Mouse (Mus musculus): ENCODE measurements around the gene Rraga. TPM values are rescaled to one million over a fixed set of nuclear protein-coding genes. Genes with fewer than 3 reads are reported as not detected.
A peak's percentile ranks its signal among the peaks of the same experiment; 100 is the strongest.

The Rraga gene
- total and polyA plus RNA-seq, 3 experiments, result 13.6 to 96.2 (median 38.3) TPM

- Histone ChIP-seq H3K4me1 (ENCODE audit: control insufficient read depth in 1 of 2, insufficient read depth in 2 of 2) (peaks cover 9 to 44% of the 10 kb centered on the region in 2 experiments), H3K4me2 (ENCODE audit: insufficient read depth, low read depth, poor library complexity, severe bottlenecking) (no peak overlapping the region; the same call in 1 of the 2 replicates), H3K9me3 (replicated peaks; ENCODE audit: low read length) (no peaks in the 10 kb centered on the region), H3K27me3 (replicated peaks) (no peaks in the 10 kb centered on the region), H3K36me3 (replicated peaks in 1 of 2; ENCODE audit: control insufficient read depth in 1 of 2, insufficient read depth in 1 of 2, low read length in 1 of 2) (no peaks in the 10 kb centered on the region), H3K9ac (ENCODE audit: insufficient read depth, low read depth) (no peak overlapping the region), H3K4me3 (replicated peaks in 1 of 3; ENCODE audit: low read depth in 2 of 3, low read length in 2 of 3, poor library complexity in 1 of 3) (no peak overlapping the region), H3K79me2 (replicated peaks; ENCODE audit: control insufficient read depth, extremely low read depth, insufficient read depth, poor library complexity, severe bottlenecking) (no peaks in the 10 kb centered on the region), H3K27ac (ENCODE audit: insufficient read depth, low read depth) (no peak overlapping the region)
- in situ Hi-C loops (cut with MboI; ENCODE audit: low pct_ligation_motif_present, low pct_unique_long_range_greater_than_20kb, low sequenced_read_pairs) (loop anchor here (10.0 to 25.0 kb wide), 2 partner anchors 149 to 708 kb away; no protein-coding TSS in a partner anchor), dilution Hi-C loops (cut with MboI; ENCODE audit: extremely low pct_ligation_motif_present, extremely low pct_unique_long_range_greater_than_20kb, low sequenced_read_pairs) (no loop called here)
- peak; percentile 20 for DNase-seq (ENCODE audit: extremely low read depth)
- TF ChIP-seq CHD2 (IDR thresholded peaks at IDR 0.05; ENCODE audit: low read length), result no peak
- TF ChIP-seq ELF1 (IDR thresholded peaks at IDR 0.05; ENCODE audit: low read depth, low read length), result no peak
- TF ChIP-seq HCFC1 (IDR thresholded peaks at IDR 0.05; ENCODE audit: low read depth, low read length), result no peak
- TF ChIP-seq ETS1 (conservative IDR thresholded peaks at IDR 0.05; ENCODE audit: low read depth, low read length), result no peak
- no peak for TF ChIP-seq UBTF (IDR thresholded peaks at IDR 0.05; ENCODE audit: low read depth, low read length)
- no peak for TF ChIP-seq SIN3A (IDR thresholded peaks at IDR 0.05; ENCODE audit: low read length)
- no peak for TF ChIP-seq EP300 (IDR thresholded peaks at IDR 0.05; ENCODE audit: low read length)
- TF ChIP-seq GABPA (IDR thresholded peaks at IDR 0.05; ENCODE audit: insufficient replicate concordance, low read depth, low read length), result no peak
- TF ChIP-seq RAD21 (IDR thresholded peaks at IDR 0.05; ENCODE audit: low read depth, low read length), result peak; percentile 62
- TF ChIP-seq MYC (IDR thresholded peaks at IDR 0.05; ENCODE audit: low read depth, low read length), result no peak
- no peak for TF ChIP-seq TBP (conservative IDR thresholded peaks at IDR 0.05; ENCODE audit: low read depth, low read length)
- peak; percentile 33 to 69; a peak in 3 of 4 replicates for TF ChIP-seq CTCF (conservative IDR thresholded peaks at IDR 0.05 in 1 of 2, IDR thresholded peaks at IDR 0.05 in 1 of 2; ENCODE audit: low read depth in 2 of 2, low read length in 2 of 2)
- TF ChIP-seq SMC3 (IDR thresholded peaks at IDR 0.05; ENCODE audit: low read depth, low read length), result peak; percentile 42
- no peak for TF ChIP-seq PAX5 (IDR thresholded peaks at IDR 0.05; ENCODE audit: low read length)
Measured at GRCm38 (mm10) chr4:86545615-86546014, 29.9 kb upstream of the Rraga start.

- H3K79me2 ChIP-seq (replicated peaks; ENCODE audit: control insufficient read depth, extremely low read depth, insufficient read depth, poor library complexity, severe bottlenecking), result no peaks in the 10 kb centered on the region
- H3K9me3 ChIP-seq (replicated peaks; ENCODE audit: low read length), result no peaks in the 10 kb centered on the region
- H3K4me1 ChIP-seq (ENCODE audit: control insufficient read depth in 1 of 2, insufficient read depth in 2 of 2), result peaks cover 9 to 25% of the 10 kb centered on the region in 2 experiments
- H3K27ac ChIP-seq (ENCODE audit: insufficient read depth, low read depth), result no peak overlapping the region
- no peak overlapping the region for H3K4me2 ChIP-seq (ENCODE audit: insufficient read depth, low read depth, poor library complexity, severe bottlenecking)
- DNase-seq (ENCODE audit: extremely low read depth), result no peak
- no peak for TF ChIP-seq CTCF (conservative IDR thresholded peaks at IDR 0.05 in 1 of 2, IDR thresholded peaks at IDR 0.05 in 1 of 2; ENCODE audit: low read depth in 2 of 2, low read length in 2 of 2)
- no peak for TF ChIP-seq E2F4 (IDR thresholded peaks at IDR 0.05; ENCODE audit: insufficient replicate concordance, low read depth, low read length)
- no peak for TF ChIP-seq MXI1 (IDR thresholded peaks at IDR 0.05; ENCODE audit: low read depth, low read length)
- TF ChIP-seq POLR2AphosphoS2 (IDR thresholded peaks at IDR 0.05; ENCODE audit: low read depth, low read length), result no peak
- no peak for TF ChIP-seq UBTF (IDR thresholded peaks at IDR 0.05; ENCODE audit: low read depth, low read length)
- no peak for TF ChIP-seq CHD2 (IDR thresholded peaks at IDR 0.05; ENCODE audit: low read length)
- TF ChIP-seq RCOR1 (conservative IDR thresholded peaks at IDR 0.05; ENCODE audit: low read depth, low read length), result no peak
- no peak for TF ChIP-seq JUN (IDR thresholded peaks at IDR 0.05; ENCODE audit: insufficient read depth, low read depth, low read length)
- TF ChIP-seq POLR2A (IDR thresholded peaks at IDR 0.05; ENCODE audit: low read depth, low read length), result no peak
- TF ChIP-seq TCF12 (IDR thresholded peaks at IDR 0.05; ENCODE audit: low read depth, low read length), result no peak
- no peak for TF ChIP-seq IRF4 (IDR thresholded peaks at IDR 0.05; ENCODE audit: low read depth, low read length)
- TF ChIP-seq JUND (conservative IDR thresholded peaks at IDR 0.05; ENCODE audit: low read depth, low read length), result no peak
- no peak for TF ChIP-seq NRF1 (IDR thresholded peaks at IDR 0.05; ENCODE audit: low read depth, low read length)
- no peak for TF ChIP-seq ZMIZ1 (IDR thresholded peaks at IDR 0.05; ENCODE audit: low read depth, low read length)
- dilution Hi-C loops (cut with MboI; ENCODE audit: extremely low pct_ligation_motif_present, extremely low pct_unique_long_range_greater_than_20kb, low sequenced_read_pairs) (no loop called here), in situ Hi-C loops (cut with MboI; ENCODE audit: low pct_ligation_motif_present, low pct_unique_long_range_greater_than_20kb, low sequenced_read_pairs) (loop anchor here (10.0 to 25.0 kb wide), 2 partner anchors 146 to 711 kb away; no protein-coding TSS in a partner anchor)
- H3K27me3 ChIP-seq (replicated peaks), result no peaks in the 10 kb centered on the region
- H3K36me3 ChIP-seq (replicated peaks in 1 of 2; ENCODE audit: control insufficient read depth in 1 of 2, insufficient read depth in 1 of 2, low read length in 1 of 2), result no peaks in the 10 kb centered on the region
- no peak overlapping the region for H3K9ac ChIP-seq (ENCODE audit: insufficient read depth, low read depth)
- H3K4me3 ChIP-seq (replicated peaks in 1 of 3; ENCODE audit: low read depth in 2 of 3, low read length in 2 of 3, poor library complexity in 1 of 3), result no peak overlapping the region
Measured at GRCm38 (mm10) chr4:86548332-86548731, 27.1 kb upstream of the Rraga start.

Measured in CH12.LX (cell line).